Mouse (Mus musculus) liver, adult (tissue): ENCODE data around the gene Lmod1.

Experiments
- GATA4 ChIP-seq: IDR thresholded peaks from 2 replicates; pipeline ENCODE4 v1.6.1; 2014; ENCODE audit warnings: mild to moderate bottlenecking, low read length; ENCODE audit not compliant: insufficient replicate concordance

The Lmod1 gene

DNA sequence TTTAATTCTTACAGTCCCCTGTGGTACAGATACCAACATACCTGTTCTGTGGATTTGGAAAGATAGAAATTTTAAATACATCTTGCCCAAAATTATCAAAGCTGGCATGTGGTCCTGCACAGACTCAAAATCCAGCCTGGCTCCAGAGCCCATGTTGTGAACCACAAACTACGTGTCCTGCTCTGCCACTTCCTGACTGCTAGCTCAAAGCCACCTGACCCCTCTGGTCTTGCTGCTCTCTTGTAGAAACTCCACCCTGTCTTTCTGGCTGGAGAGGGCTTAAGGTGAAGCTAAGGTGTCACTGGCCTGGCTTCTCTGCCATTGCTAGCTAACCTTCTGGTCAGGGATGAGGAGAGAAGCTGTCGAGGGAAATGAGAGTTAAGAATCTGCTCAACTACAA is 54.4 kb downstream of the Lmod1 start:
- TF ChIP-seq GATA4: no peak

GRCm38 (mm10) chr1:135380071-135380991 is 55.7 kb downstream of the Lmod1 start:
- no peak for TF ChIP-seq GATA4

- no peak for TF ChIP-seq GATA4
These were observed 59.6 kb downstream of the Lmod1 start for GRCm38 (mm10) chr1:135384171-135384570.

DNA sequence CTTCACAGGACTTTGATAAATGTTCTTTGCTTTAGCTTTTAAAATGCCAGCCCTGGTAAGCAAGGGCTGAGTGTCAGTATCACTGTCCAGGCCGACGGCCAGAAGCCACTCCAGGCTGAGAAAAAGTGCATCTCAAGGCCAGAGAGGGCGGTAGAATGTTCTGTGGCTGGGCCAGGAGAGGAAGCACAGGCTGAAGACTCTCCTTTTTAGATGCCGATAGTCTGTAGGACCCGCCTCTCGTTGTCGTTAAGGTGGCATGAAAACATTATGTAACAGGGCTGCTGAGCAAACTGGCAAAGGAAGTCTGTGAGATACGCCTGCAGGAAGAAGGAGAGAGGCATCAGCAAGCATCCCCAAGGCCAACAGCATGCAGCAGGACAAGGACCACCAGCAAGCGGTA is 60.6 kb downstream of the Lmod1 start:
- TF ChIP-seq GATA4: no peak

GRCm38 (mm10) chr1:135399466-135399865 is 74.9 kb downstream of the Lmod1 start:
- no peak for TF ChIP-seq GATA4

DNA sequence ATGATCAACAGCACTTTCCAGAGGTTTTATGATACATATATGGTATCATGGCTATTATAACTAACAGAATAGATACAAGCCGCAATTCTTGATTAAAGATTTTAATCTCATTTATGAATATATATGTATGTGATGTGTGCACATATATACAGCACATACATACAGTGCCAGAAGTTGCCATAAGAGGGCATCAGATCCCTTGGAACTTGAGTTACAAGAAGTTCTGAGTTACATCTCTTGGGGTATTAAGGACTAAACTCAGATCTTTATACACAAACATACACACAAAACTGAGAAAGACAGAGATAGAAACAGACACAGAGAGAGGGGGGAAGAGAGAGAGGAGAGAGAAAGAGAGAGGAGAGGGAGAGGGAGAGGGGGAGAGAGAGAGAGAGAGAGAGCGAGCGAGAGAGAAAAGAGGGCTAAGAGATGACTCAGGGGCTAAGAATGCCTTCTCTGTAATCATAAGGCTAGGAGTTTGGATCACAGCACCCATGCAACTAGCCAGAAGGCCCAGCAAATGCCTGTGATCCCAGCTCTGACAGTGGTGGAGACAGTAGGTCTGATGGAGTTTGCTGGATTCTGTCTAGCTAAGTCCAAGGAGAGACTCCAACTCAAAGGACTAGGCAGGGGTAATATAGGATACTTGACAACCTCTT is 77.0 kb downstream of the Lmod1 start:
- no peak for TF ChIP-seq GATA4

GRCm38 (mm10) chr1:135405356-135405755 is 80.7 kb downstream of the Lmod1 start:
- 0 out of 2 replicates have a peak, but pooled peaks have one; percentile 36 for TF ChIP-seq GATA4

GRCm38 (mm10) chr1:135408973-135409372 is 84.4 kb downstream of the Lmod1 start:
- TF ChIP-seq GATA4: no peak

DNA sequence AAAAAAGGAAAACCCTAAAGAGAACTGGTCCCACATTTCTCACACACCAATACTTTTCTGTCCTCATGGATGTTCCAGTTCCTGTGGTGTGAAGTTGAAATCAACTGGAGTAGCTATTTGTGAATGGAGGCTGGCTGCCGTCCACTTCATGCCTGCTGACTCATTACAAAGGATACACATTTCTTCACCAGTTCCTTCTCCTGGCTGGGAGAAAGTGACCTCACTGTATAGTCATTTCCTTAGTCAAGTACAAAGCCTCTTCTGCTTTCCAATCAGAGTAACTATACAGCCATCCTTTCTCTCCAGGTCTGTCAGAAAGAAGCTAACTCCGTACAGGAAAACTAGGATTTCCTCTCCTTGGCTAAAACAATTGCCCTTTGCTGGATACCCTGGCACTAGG is 86.4 kb downstream of the Lmod1 start:
- TF ChIP-seq GATA4: no peak

DNA sequence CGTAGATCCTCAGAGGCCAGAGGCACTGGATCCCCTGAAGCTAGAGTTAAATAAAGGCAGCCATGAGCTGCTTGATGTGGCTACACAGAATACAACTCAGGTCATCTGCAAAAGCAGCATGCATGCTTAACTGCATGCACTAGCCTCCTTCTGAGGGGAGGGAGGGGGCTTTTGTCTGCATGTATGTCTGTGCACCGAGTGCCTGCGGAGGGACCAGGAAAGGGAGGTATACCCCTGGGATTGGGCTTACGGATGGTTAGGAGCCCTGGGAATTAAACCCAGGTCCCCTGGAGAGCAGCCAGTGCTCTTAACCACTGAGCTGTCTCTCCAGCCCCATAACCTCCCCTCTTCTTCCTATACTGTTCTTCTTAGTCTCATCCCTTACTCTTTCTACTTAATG is 87.5 kb downstream of the Lmod1 start:
- no peak for TF ChIP-seq GATA4

DNA sequence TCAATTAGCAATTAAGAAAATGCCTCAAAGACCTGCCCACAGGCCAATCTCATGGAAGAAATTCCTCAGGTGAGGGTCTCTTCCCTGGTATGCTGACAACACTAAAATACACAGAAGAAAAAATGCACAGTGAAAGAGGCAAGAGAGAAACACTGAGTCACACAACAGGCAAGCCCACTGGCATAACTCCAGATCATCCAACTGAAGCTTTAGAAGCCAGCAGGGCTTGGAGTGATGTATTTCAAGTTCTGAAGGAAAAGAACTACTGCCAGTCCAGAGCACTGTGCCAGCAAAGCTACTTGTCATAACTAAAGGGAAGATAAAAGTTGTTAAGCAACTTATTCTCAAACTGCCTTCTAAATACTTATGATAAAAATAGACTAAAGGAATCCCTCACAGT is 89.4 kb downstream of the Lmod1 start:
- no peak for TF ChIP-seq GATA4
